Mouse (Mus musculus): ENCODE measurements around the gene Twistnb.

- TF ChIP-seq EP300 (IDR thresholded peaks at IDR 0.05) (no peak), CTCF (IDR thresholded peaks at IDR 0.05) (0 out of 2 replicates have a peak, but pooled peaks have one; percentile 7)
Measured at GRCm38 (mm10) chr12:33394804-33395623, 34.4 kb upstream of the Twistnb start, which contains the start of gene Efcab10.

Data from lung, postnatal 0 days (tissue).